Mouse (Mus musculus): ENCODE data around the gene Kif23. TPM values are rescaled to one million over a fixed set of nuclear protein-coding genes. Genes with fewer than 3 reads are reported as not detected.

The Kif23 gene
- total and polyA plus RNA-seq, 3 experiments: 0.45 to 0.68 (median 0.52) TPM

DNA sequence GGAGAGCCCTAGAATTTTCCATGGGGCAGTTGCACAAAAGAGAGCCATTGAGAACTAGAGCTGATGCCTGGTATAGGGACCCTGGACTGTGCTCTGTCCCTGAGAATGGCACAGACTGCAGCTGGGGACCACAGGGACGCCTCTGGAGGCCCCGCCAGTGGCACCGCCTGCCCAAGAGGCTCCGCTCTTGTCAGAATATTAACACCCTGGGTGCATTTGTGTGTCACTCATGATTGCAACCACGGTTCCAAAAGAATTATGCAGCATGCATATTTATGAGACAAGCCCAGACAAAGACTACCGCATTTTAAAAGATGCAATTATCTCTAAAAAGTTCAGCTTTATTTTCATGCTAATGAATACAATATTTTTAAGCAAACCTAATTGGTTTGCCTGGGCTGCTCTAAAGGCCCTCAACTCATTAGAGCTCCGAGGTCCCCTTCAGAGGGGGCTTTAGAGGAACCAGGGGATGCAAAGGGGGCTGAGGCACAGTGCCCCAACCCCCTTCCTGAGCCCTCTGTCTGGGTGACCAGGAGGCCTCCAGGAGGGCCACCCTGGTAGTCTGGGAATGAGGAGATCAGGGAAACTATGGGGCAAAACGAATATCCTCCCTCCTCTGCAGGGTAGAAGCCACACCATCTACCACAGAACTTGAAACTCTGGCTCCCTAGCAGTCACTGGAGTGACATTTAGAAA lies 74.2 kb downstream of the Kif23 start:
- TF ChIP-seq CTCF (IDR thresholded peaks at IDR 0.05) (no peak), EP300 (IDR thresholded peaks at IDR 0.05; ENCODE audit: insufficient read depth, low read depth, low read length) (no peak), POLR2A (IDR thresholded peaks at IDR 0.05; ENCODE audit: insufficient read depth, low read depth, low read length) (no peak)
- no peak overlapping the region for H3K4me3 ChIP-seq
- no peaks in the 10 kb centered on the region for H3K79me2 ChIP-seq (replicated peaks; ENCODE audit: control insufficient read depth, insufficient read depth, low read length)
- no peaks in the 10 kb centered on the region for H3K4me1 ChIP-seq (ENCODE audit: control insufficient read depth, insufficient read depth, low read length)
- DNase-seq: no peak
- intact Hi-C loops (cut with DNase I): no loop called here
- no peak overlapping the region for H3K27ac ChIP-seq
- no peaks in the 10 kb centered on the region for H3K27me3 ChIP-seq (ENCODE audit: control insufficient read depth, insufficient read depth, low read length)
- no peaks in the 10 kb centered on the region for H3K36me3 ChIP-seq (ENCODE audit: control insufficient read depth, insufficient read depth, low read length)
- H3K9ac ChIP-seq (ENCODE audit: low read depth, low read length): no peak overlapping the region
- WGBS: 84% methylated on average over 8 of the region's 8 CpGs

DNA sequence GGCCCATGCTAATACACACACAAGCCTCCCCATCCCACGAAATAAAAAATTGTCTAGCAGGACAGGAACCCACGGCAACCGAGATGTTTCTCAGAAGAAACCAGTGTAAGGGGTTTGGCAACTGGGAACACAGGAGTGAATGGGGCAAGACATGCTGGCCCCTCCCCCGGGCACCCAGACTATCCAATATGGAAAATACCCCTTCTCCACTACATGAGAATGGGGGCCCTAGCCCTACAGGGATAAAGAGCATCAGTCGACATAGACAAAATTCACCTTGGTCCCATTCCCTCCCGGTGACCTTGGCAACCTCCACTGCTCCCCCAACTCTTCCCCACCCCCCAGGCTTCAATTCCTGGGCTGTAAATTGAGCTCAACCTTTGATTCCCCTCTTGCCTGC lies 74.7 kb downstream of the Kif23 start:
- Histone ChIP-seq H3K9ac (ENCODE audit: low read depth, low read length) (no peak overlapping the region), H3K79me2 (replicated peaks; ENCODE audit: control insufficient read depth, insufficient read depth, low read length) (no peaks in the 10 kb centered on the region), H3K4me3 (no peak overlapping the region), H3K27me3 (ENCODE audit: control insufficient read depth, insufficient read depth, low read length) (no peaks in the 10 kb centered on the region), H3K4me1 (ENCODE audit: control insufficient read depth, insufficient read depth, low read length) (no peaks in the 10 kb centered on the region), H3K36me3 (ENCODE audit: control insufficient read depth, insufficient read depth, low read length) (no peaks in the 10 kb centered on the region), H3K27ac (no peak overlapping the region)
- DNase-seq: no peak
- intact Hi-C loops (cut with DNase I): no loop called here
- TF ChIP-seq EP300 (IDR thresholded peaks at IDR 0.05; ENCODE audit: insufficient read depth, low read depth, low read length) (no peak), CTCF (IDR thresholded peaks at IDR 0.05) (no peak), POLR2A (IDR thresholded peaks at IDR 0.05; ENCODE audit: insufficient read depth, low read depth, low read length) (no peak)
- WGBS: 87% methylated on average over 6 of the region's 6 CpGs

DNA sequence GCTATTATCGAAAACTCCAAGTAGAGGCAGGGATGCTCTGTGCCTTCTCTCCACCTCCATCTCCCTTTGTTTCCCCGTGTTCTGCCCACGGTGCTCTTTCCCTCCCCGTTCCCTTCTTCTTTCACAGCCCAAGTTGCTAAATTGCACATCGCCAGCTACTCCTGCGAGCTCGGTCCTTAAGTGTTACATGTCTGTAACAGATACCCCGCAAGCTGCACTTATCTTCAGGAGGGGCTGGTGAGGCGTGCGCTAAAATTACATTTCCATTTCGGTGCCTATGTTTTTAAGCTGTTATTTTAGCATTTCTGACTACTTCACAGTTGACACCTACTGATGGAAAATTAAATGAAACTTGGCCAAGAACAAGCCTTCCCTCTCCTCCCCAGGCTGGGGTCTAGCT lies 78.9 kb downstream of the Kif23 start:
- intact Hi-C loops (cut with DNase I): no loop called here
- DNase-seq: no peak
- Histone ChIP-seq H3K4me1 (ENCODE audit: control insufficient read depth, insufficient read depth, low read length) (no peaks in the 10 kb centered on the region), H3K27ac (no peak overlapping the region), H3K4me3 (no peak overlapping the region), H3K36me3 (ENCODE audit: control insufficient read depth, insufficient read depth, low read length) (no peaks in the 10 kb centered on the region), H3K27me3 (ENCODE audit: control insufficient read depth, insufficient read depth, low read length) (no peaks in the 10 kb centered on the region), H3K79me2 (replicated peaks; ENCODE audit: control insufficient read depth, insufficient read depth, low read length) (no peaks in the 10 kb centered on the region), H3K9ac (ENCODE audit: low read depth, low read length) (no peak overlapping the region)
- WGBS: 53% methylated on average over 11 of the region's 11 CpGs
- TF ChIP-seq POLR2A (IDR thresholded peaks at IDR 0.05; ENCODE audit: insufficient read depth, low read depth, low read length) (no peak), EP300 (IDR thresholded peaks at IDR 0.05; ENCODE audit: insufficient read depth, low read depth, low read length) (no peak), CTCF (IDR thresholded peaks at IDR 0.05) (no peak)

Other genes starting within 250 kb of the Kif23 start
- gene Rplp1, start 32.2 kb downstream of the Kif23 start, total RNA-seq (2021): 1,000 to 10,000 TPM; 1,490 to 1,640 TPM
- gene Rplp1, start 32.2 kb downstream of the Kif23 start, polyA plus RNA-seq (2012; rRNA removed): 2,522 and 4,232 TPM in 2 replicates
- not detected for gene Paqr5, start 80.1 kb upstream of the Kif23 start, total RNA-seq (2021)
- 0.20 and 0.76 TPM in 2 replicates for gene Paqr5, start 80.1 kb upstream of the Kif23 start, polyA plus RNA-seq (2012; rRNA removed)
- gene Glce, start 175.9 kb upstream of the Kif23 start, total RNA-seq (2021): 10 to 100 TPM; 11.7 to 11.9 TPM
- 3.2 and 7.0 TPM in 2 replicates for gene Glce, start 175.9 kb upstream of the Kif23 start, polyA plus RNA-seq (2012; rRNA removed)